Mouse (Mus musculus) T-helper 1 cell (primary cell): ENCODE measurements around the gene Scrg1.
"Not testable (repeated sequence)": the region's sequence is repeated elsewhere in the genome, so short reads cannot be mapped to it uniquely, and the experiment has no call there.

Experiments
- in situ Hi-C: fragments of 300-600 bp; cut with MboI, MseI; formaldehyde crosslinking; loops from one replicate; pipeline ENCODE4 v1.15.1; 2025; ENCODE audit warnings: high pct_unique_total_duplicates

Scrg1 gene

DNA sequence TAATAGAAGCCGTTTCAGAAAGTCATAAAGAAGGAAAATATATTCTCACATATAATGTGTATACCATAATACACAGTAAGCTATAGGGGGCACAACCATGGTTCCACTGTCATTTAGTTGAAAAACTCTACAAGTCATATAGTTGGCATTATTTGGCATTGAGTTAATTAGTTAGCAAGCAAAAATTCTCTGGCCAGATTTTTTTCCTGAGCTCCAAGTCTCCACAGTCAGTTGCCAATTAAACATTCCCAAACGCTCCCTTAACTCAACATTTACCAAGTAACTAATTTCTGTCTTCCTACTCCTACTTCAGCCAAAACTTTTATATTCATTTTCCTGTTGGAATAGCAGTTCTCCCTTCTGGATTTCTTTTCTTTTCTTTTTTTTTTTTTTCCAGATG, 2.4 kb upstream of the Scrg1 start:
- in situ Hi-C loops: no loop called here

DNA sequence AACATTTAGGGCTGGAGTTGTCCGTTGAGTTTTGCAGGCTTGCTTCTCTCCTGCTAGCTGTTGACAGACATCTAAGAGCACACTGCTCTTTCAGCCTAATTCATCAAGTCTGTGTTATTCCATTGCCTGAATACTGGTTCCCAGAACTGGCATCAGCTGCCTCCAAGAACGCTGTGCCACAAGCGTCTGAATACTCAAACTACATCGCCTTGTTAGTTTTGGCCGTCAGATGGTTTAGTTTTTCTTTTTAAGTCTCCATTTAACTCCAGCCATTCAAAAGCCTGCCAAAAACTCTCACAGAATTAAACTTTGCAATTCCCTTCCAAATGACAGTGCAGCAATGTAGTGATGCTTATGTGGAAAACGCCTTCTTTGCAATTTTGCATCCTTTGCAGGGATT, 1.4 kb downstream of the Scrg1 start:
- in situ Hi-C loops: no loop called here

DNA sequence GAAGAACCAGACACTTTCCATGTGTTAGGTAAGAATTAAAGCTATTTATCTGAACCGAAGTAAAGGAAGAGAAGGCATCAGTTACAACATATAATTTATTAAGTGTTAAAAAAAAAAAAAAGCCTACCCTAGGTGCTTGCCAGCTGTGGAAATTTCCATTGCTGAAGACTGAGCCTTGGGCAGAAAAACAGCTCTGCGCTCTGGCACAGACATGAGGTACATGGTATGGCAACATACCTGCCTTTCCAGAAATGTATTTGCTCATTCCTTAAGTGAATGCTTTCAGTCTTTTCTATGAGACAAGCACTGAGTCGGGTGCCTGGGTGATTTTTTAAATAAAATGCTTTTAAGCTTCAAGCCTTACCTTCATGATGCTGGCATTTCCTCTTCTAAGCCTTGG, 2.2 kb downstream of the Scrg1 start:
- in situ Hi-C loops: no loop called here

GRCm38 (mm10) chr8:57462839-57463238, 7.1 kb downstream of the Scrg1 start:
- in situ Hi-C loops: no loop called here

GRCm38 (mm10) chr8:57463757-57464156, 8.0 kb downstream of the Scrg1 start:
- in situ Hi-C loops: no loop called here

DNA sequence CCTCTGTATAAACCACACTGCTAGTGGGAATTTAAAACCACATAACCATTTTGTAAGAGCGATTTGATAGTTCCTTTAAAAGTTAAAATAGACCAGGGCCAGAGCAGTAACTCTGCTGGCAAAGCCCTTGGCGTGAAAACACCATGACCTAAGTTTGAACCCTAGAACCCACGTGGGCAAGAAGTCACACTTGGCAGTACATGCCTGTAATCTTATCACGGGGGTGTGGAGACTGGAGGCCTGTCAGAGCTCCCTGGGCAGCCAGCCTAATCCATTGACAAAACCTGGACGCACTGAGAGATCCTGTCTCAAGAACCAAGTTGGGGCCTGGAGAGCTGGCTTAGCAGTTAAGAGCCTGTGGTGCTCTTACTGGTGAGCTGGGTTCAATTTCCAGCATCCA, 12.9 kb downstream of the Scrg1 start:
- in situ Hi-C loops: no loop called here

DNA sequence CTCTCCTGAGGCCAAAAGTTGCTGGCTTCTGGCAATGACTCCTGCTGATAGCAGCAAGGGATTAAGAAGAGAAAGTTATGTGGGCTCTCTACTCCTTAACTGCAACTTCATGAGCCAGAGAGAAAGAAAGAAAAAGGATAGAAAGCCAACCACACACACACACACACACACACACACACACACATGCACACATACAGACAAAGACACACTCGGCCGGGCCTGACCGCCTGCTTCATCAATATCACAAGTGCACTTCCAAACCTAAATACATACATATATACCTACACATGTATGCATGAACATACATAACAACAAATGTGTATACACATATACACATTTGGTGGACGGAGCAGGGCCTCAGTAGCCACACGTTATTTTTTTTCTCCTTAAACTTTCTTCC, 15.1 kb downstream of the Scrg1 start:
- in situ Hi-C loops: loop anchor here (5.0 kb wide), 1 partner anchor 39 kb away; no protein-coding TSS in a partner anchor

GRCm38 (mm10) chr8:57473751-57474150, 18.0 kb downstream of the Scrg1 start:
- in situ Hi-C loops: loop anchor here (5.0 kb wide), 1 partner anchor 41 kb away; no protein-coding TSS in a partner anchor

DNA sequence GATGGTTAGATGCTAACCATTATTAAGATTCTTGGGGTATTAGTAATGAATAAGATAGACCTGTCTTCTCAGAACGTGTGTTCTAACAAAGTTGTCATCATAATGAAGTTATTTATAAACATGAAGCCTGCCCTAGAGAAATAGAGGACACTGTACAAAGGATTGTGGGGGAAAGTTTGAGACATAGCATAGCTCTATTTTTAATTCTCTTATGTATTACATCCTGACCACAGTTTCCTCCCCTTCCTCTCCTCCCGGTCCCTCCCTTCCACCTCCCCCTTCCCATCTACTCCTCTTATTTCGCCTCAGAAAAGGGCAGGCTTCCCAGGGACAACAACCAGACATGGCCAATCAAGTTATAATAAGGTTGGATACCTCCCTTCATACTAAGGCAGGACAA, 22.7 kb downstream of the Scrg1 start:
- in situ Hi-C loops: no loop called here

- in situ Hi-C loops: no loop called here
Observed at GRCm38 (mm10) chr8:57479700-57480099, 24.0 kb downstream of the Scrg1 start.

- in situ Hi-C loops: no loop called here
Observed at GRCm38 (mm10) chr8:57480606-57481005, 24.9 kb downstream of the Scrg1 start.

DNA sequence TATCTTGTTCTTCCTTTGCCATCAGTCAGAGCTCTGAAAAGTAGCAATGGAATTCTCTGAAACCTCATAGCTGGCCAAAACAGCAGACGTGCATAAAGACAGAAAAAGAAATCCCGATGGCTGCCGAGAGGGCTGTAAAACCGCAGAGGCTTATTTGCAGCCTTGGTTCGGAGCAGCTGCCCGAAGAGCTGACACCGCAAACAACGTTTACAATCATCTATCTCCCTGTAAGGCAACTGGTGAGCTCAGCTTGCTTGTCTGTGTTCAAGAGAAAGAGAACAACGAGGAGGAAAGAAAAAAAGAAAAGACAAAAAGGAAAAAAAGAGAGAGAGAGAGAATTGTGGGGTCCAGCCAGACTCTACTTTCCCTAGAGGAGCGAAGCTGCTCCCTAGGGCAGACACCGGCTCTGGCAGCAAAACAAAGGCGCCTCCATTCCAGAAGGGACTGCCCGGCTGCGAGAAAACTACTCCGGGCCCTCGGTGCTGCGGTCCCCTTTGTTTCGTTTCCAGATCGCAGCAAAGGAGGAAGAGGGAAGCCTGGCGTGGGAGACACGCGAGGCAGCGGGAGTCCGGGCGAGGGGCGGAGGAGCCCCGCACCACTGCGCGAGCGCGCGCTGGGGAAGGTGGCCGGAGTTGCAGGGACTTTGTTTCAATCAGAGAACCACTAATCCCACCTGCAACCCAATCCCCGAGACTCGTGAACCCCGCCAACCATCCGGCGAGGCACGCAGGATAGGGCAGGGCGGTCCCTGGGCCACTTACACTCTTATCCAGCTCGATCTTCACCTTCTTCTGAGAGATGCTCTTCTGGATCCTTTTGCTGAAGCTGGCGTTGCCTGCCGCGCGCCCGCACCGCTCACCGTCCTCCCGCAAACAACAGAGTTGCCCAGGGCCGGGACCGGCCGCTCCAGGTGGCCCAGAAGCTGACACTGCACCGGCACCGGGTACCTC, 31.0 kb downstream of the Scrg1 start:
- in situ Hi-C loops: no loop called here

- in situ Hi-C loops: no loop called here
Observed at GRCm38 (mm10) chr8:57487441-57488155, 31.9 kb downstream of the Scrg1 start, which contains the start of gene Sap30. Gene Sap30 (minus strand): TSS chr8:57487860.

DNA sequence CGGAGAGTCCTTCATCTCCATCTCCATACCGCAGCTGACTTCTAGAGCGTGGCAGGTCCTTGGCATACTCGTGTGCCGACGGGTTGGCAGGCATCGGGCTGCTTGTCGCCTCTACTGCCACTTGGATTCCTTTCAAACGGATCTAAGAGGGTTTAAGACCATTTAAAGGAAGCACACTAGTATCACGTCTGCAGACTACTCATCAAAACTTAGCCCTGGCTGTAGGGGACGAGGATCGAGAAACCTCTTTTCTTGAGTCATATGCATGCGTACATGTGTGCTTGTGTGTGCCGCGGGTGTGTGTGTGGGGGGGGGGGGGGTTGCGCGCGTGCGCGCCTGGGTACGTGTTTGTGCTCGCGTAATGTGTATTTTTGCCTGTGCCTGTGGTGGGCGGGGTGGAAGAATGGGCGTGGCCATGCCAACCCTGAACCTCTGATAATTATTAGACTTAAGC, 32.6 kb downstream of the Scrg1 start:
- in situ Hi-C loops: no loop called here

DNA sequence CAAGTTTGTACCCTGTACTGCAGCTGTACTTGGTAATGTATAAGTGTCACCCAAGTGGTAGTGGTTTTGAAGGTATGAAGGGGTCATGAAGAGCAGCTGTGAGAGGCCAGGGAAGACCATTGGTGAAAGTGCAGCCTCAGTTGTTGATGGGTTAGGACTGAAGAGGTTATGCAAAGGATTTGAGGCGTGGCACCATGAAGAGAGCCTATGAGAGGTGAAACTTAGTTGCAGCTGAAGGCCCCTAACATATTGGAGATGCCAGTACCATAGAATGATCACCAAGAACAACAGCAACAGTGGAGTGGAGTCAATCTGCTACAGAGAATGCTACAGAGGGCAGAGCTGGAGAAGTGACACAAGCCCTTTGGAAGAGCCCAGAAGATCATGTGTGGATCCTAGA, 33.6 kb downstream of the Scrg1 start:
- in situ Hi-C loops: no loop called here

- in situ Hi-C loops: no loop called here
Observed at GRCm38 (mm10) chr8:57489896-57490295, 34.2 kb downstream of the Scrg1 start.

DNA sequence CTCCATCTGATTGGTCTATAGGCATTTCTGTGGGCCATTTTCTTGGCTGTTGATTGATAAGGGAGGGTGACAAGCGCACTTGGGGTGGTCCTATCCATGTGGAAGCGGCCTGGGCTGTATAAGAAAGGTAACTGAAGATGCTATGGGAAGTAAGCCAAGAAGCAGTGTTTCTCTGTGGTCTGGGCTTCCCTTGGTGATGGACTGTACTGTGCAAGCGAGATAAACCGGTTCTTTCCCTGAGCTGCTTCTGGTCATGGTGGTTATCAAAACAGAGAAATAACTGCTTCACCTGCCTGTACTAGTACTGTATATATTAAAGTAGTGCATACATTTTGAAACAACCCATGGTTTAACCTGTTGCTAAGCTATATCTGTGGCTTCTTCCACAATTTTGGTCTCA, 36.1 kb downstream of the Scrg1 start:
- in situ Hi-C loops: no loop called here

GRCm38 (mm10) chr8:57498494-57498846, 42.7 kb downstream of the Scrg1 start:
- in situ Hi-C loops: no loop called here

- in situ Hi-C loops: no loop called here
Observed at GRCm38 (mm10) chr8:57498847-57499511, 43.3 kb downstream of the Scrg1 start.

- in situ Hi-C loops: no loop called here
Observed at GRCm38 (mm10) chr8:57503641-57504040, 47.9 kb downstream of the Scrg1 start.

DNA sequence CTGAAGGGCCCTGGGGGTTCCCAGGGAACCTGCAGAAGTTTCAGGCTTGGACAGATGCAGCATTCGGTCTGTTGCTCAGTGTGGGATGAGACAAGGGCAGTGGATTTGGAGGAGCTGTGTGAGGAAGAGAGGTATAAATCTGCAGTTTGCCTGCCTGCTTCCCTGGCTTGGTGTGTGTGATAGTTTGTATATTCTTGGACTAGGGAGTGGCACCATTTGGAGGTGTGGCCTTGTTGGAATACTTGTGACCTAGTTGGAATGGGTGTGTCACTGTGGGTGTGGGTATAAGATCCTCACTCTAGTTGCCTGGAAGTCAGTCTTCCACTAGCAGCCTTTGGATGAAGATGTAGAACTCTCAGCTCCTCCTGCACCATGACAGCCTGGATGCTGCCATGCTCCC, 49.8 kb downstream of the Scrg1 start:
- in situ Hi-C loops: not testable (repeated sequence)

DNA sequence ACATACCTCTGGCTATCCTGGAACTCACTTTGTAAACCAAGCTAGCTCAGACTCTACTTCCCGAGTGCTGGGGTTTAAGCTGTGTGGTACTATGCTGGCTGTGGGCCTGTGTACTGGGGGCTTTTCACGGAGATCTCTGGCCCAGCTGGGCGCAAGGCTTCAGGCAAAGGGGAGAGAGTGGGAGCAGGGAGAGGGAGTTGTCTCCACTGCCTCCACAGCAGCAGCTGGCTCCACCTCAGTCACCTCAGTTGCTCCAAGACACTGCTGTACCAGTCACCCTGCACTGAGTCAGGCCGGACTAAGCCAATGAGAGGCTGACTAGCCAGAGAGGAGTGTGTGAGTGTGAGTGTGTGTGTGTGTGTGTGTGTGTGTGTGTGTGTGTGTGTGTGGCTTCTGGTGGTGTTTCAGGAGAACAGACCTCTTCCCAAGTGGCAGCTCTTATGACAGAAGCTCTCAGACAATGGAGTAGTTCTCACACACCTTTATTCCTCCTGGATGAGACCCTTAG, 51.9 kb downstream of the Scrg1 start:
- in situ Hi-C loops: no loop called here
